Mouse (Mus musculus) brain, embryonic 14.5 days (tissue): ENCODE results near the gene Enthd1.
"Not testable (repeated sequence)": the region's sequence is repeated elsewhere in the genome, so short reads cannot be mapped to it uniquely, and the experiment has no call there.

Experiments used
- CTCF ChIP-seq: fragments of 200-500 bp; IDR thresholded peaks from 2 replicates; pipeline ENCODE4 v1.5.1; 2012; ENCODE audit warnings: inconsistent platforms, mild to moderate bottlenecking, moderate library complexity, borderline replicate concordance; ENCODE audit not compliant: insufficient read depth, insufficient read length; ENCODE audit errors: extremely low read depth
- POLR2A ChIP-seq: fragments of 200-500 bp; IDR thresholded peaks from 2 replicates; pipeline ENCODE4 v1.6.1; 2012; ENCODE audit warnings: mild to moderate bottlenecking, inconsistent platforms, borderline replicate concordance; ENCODE audit not compliant: poor library complexity, insufficient read depth, insufficient read length, severe bottlenecking; ENCODE audit errors: extremely low read depth

DNA sequence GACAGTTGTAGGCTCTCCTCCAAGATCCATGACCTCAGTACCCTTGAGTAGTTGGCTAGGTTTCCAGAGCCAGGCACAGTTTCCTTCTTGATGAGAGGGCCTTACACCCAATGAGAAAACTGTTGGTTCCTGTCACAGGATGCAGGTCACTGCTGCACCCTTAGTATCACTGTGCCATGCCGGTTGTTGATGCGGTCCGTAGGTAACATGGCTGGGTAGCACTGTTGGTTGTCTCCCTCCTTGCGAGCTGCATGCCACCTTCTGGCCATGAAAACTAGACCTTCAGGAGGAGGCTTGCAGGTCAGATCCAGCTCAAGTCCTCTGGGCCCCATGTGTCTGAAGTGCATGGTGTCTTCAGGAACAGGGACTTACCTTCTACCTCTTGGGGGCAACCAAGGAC, 61.8 kb downstream of the Enthd1 start:
- not testable (repeated sequence) for TF ChIP-seq CTCF, POLR2A
